11 mouse cellular contexts compared by ENCODE assay signal in the genomic region with DNA sequence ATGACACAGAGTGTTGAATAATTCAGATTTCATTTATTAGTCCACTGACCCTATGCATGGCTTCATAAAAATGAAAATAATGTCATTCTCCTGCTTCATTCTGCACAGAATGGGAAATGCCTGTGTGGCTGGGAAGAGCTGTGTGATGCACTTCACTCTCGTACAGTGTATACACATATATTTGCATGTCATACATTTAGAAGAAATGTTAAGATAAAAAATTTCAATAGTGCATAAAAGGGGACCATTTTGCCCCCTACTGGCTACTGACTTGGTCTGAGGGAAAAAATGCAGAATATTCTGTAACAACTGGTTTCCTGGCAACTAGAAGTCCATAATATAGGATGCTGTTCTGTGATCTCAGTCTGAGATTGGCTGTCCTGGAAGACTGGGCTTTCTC.
"Had no signal": no experiment of that assay in that cellular context is flagged by ENCODE, and none has a peak within 500 bp of the region (broad histone marks: within the 10 kb centered on the region; RNA-seq: fewer than 3 reads in every experiment).

No protein-coding gene starts in this region.

- ATAC-seq: lung, postnatal 0 days had no signal

- H3K27ac ChIP-seq: kidney, embryonic 15.5 days; limb, embryonic 10.5 days; liver, embryonic 15.5 days had no signal

- H3K27me3 ChIP-seq: kidney, embryonic 15.5 days; liver, embryonic 15.5 days had no signal

- H3K9ac ChIP-seq: kidney, embryonic 15.5 days; liver, embryonic 15.5 days had no signal

- H3K4me2 ChIP-seq: kidney, embryonic 15.5 days; liver, embryonic 11.5 days; liver, embryonic 15.5 days had no signal

- H3K9me3 ChIP-seq: kidney, embryonic 15.5 days; limb, embryonic 10.5 days; liver, embryonic 15.5 days had no signal

- H3K4me3 ChIP-seq: kidney, embryonic 15.5 days; limb, embryonic 10.5 days; liver, embryonic 15.5 days had no signal

- H3K36me3 ChIP-seq: kidney, embryonic 15.5 days; limb, embryonic 10.5 days; liver, embryonic 15.5 days had no signal

- H3K4me1 ChIP-seq: kidney, embryonic 15.5 days; limb, embryonic 10.5 days; liver, embryonic 15.5 days had no signal

- DNase-seq: kidney, adult 2 months; kidney, postnatal 25 days; lung, adult 2 months; lung, postnatal 36 days; right cerebral cortex, postnatal 25 days; thymus, postnatal 36 days had no signal
